Mouse (Mus musculus): ENCODE measurements around the gene Pm20d2. TPM values are rescaled to one million over a fixed set of nuclear protein-coding genes. Genes with fewer than 3 reads are reported as not detected.

Gene Pm20d2
- polyA plus RNA-seq, 1 experiment from 2014 or later: 1.7 TPM

- Histone ChIP-seq H3K27ac (replicated peaks) (no peak within 1 kb of the TSS), H3K4me2 (replicated peaks; ENCODE audit: low read depth) (peak within 1 kb of the TSS; percentile 98), H3K9ac (ENCODE audit: low read length) (peak within 1 kb of the TSS; percentile 69), H3K4me3 (ENCODE audit: low read depth, low read length) (peak within 1 kb of the TSS; percentile 55), H3K4me1 (replicated peaks; ENCODE audit: control insufficient read depth, insufficient read depth) (no peaks in the 10 kb centered on the region), H3K9me3 (ENCODE audit: control insufficient read depth, low read length) (no peaks in the 10 kb centered on the region), H3K36me3 (ENCODE audit: control insufficient read depth, insufficient read depth, low read length) (no peaks in the 10 kb centered on the region), H3K27me3 (ENCODE audit: control insufficient read depth, insufficient read depth, low read length) (no peaks in the 10 kb centered on the region)
- peak; percentile 75 for ATAC-seq (ENCODE audit: low FRiP score, low TSS enrichment)
- WGBS: 4% methylated on average over 46 of the region's 65 CpGs
- DNase-seq (ENCODE audit: low spot score): peak; percentile 52
- TF ChIP-seq EP300 (optimal IDR thresholded peaks at IDR 0.05) (no peak), CTCF (IDR thresholded peaks at IDR 0.05; ENCODE audit: low read depth) (peak; percentile 19; the same call in 1 of the 2 replicates)
Observed at GRCm38 (mm10) chr4:33208881-33209841, 19.6 kb upstream of the Pm20d2 start, which contains the start of gene Srsf12. Gene Srsf12 (plus strand): TSS chr4:33208991.

GRCm38 (mm10) chr4:33207551-33207950 is 18.0 kb upstream of the Pm20d2 start:
- 71% methylated on average over 2 of the region's 2 CpGs for WGBS
- TF ChIP-seq EP300 (optimal IDR thresholded peaks at IDR 0.05) (no peak), CTCF (IDR thresholded peaks at IDR 0.05; ENCODE audit: low read depth) (no peak)
- Histone ChIP-seq H3K27me3 (ENCODE audit: control insufficient read depth, insufficient read depth, low read length) (no peaks in the 10 kb centered on the region), H3K4me1 (replicated peaks; ENCODE audit: control insufficient read depth, insufficient read depth) (no peaks in the 10 kb centered on the region), H3K27ac (replicated peaks) (no peak overlapping the region), H3K36me3 (ENCODE audit: control insufficient read depth, insufficient read depth, low read length) (no peaks in the 10 kb centered on the region), H3K9ac (ENCODE audit: low read length) (no peak overlapping the region), H3K9me3 (ENCODE audit: control insufficient read depth, low read length) (no peaks in the 10 kb centered on the region), H3K4me2 (replicated peaks; ENCODE audit: low read depth) (no peak overlapping the region), H3K4me3 (ENCODE audit: low read depth, low read length) (no peak overlapping the region)
- no peak for DNase-seq (ENCODE audit: low spot score)
- no peak; the same call in 1 of the 2 replicates for ATAC-seq (ENCODE audit: low FRiP score, low TSS enrichment)

- DNase-seq (ENCODE audit: low spot score): peak; percentile 58
- H3K9ac ChIP-seq (ENCODE audit: low read length): no peak overlapping the region
Observed at GRCm38 (mm10) chr4:33204682-33205081, 15.1 kb upstream of the Pm20d2 start.

GRCm38 (mm10) chr4:33198117-33198516 is 8.6 kb upstream of the Pm20d2 start:
- Histone ChIP-seq H3K27me3 (ENCODE audit: control insufficient read depth, insufficient read depth, low read length) (no peaks in the 10 kb centered on the region), H3K9me3 (ENCODE audit: control insufficient read depth, low read length) (no peaks in the 10 kb centered on the region), H3K36me3 (ENCODE audit: control insufficient read depth, insufficient read depth, low read length) (no peaks in the 10 kb centered on the region), H3K4me1 (replicated peaks; ENCODE audit: control insufficient read depth, insufficient read depth) (no peaks in the 10 kb centered on the region), H3K27ac (replicated peaks) (no peak overlapping the region), H3K4me2 (replicated peaks; ENCODE audit: low read depth) (no peak overlapping the region), H3K9ac (ENCODE audit: low read length) (no peak overlapping the region), H3K4me3 (ENCODE audit: low read depth, low read length) (no peak overlapping the region)
- no peak for TF ChIP-seq CTCF (IDR thresholded peaks at IDR 0.05; ENCODE audit: low read depth)
- TF ChIP-seq EP300 (optimal IDR thresholded peaks at IDR 0.05): no peak
- 23% methylated on average over 2 of the region's 2 CpGs for WGBS
- ATAC-seq (ENCODE audit: low FRiP score, low TSS enrichment): no peak
- no peak for DNase-seq (ENCODE audit: low spot score)

More at GRCm38 (mm10) chr4:33204682-33205081, 15.1 kb upstream of the Pm20d2 start:
- 15% methylated on average over 4 of the region's 4 CpGs for WGBS
- Histone ChIP-seq H3K27me3 (ENCODE audit: control insufficient read depth, insufficient read depth, low read length) (no peaks in the 10 kb centered on the region), H3K4me2 (replicated peaks; ENCODE audit: low read depth) (no peak overlapping the region), H3K27ac (replicated peaks) (no peak overlapping the region), H3K4me1 (replicated peaks; ENCODE audit: control insufficient read depth, insufficient read depth) (no peaks in the 10 kb centered on the region), H3K36me3 (ENCODE audit: control insufficient read depth, insufficient read depth, low read length) (no peaks in the 10 kb centered on the region), H3K4me3 (ENCODE audit: low read depth, low read length) (no peak overlapping the region), H3K9me3 (ENCODE audit: control insufficient read depth, low read length) (no peaks in the 10 kb centered on the region)
- no peak for ATAC-seq (ENCODE audit: low FRiP score, low TSS enrichment)
- no peak for TF ChIP-seq EP300 (optimal IDR thresholded peaks at IDR 0.05)
- peak; percentile 84 for TF ChIP-seq CTCF (IDR thresholded peaks at IDR 0.05; ENCODE audit: low read depth)

GRCm38 (mm10) chr4:33188781-33189734 is 479 bp downstream of the Pm20d2 start:
- no peaks in the 10 kb centered on the region for H3K4me1 ChIP-seq (replicated peaks; ENCODE audit: control insufficient read depth, insufficient read depth)
- peak; percentile 84 for DNase-seq (ENCODE audit: low spot score)
- peak overlapping the region; percentile 63 for H3K4me3 ChIP-seq (ENCODE audit: low read depth, low read length)
- H3K9ac ChIP-seq (ENCODE audit: low read length): peak overlapping the region; percentile 72
- H3K9me3 ChIP-seq (ENCODE audit: control insufficient read depth, low read length): no peaks in the 10 kb centered on the region
- no peaks in the 10 kb centered on the region for H3K27me3 ChIP-seq (ENCODE audit: control insufficient read depth, insufficient read depth, low read length)
- peak overlapping the region; percentile 93 for H3K27ac ChIP-seq (replicated peaks)
- TF ChIP-seq CTCF (IDR thresholded peaks at IDR 0.05; ENCODE audit: low read depth) (peak; percentile 52), EP300 (optimal IDR thresholded peaks at IDR 0.05) (no peak)
- no peaks in the 10 kb centered on the region for H3K36me3 ChIP-seq (ENCODE audit: control insufficient read depth, insufficient read depth, low read length)
- peak overlapping the region; percentile 88 for H3K4me2 ChIP-seq (replicated peaks; ENCODE audit: low read depth)
- ATAC-seq (ENCODE audit: low FRiP score, low TSS enrichment): peak; percentile 94
- under 1% methylated on average over 100 of the region's 123 CpGs for WGBS

Measured in stomach, postnatal 0 days (tissue).